Mouse (Mus musculus) 3134 (cell line): Measurements from ENCODE around the gene Pcdh8.

ENCODE experiments used
- DNase-seq: peaks from one replicate; pipeline ENCODE4 v3.0.0-alpha.2; 2011; ENCODE audit warnings: low spot score; ENCODE audit not compliant: insufficient read length; ENCODE audit errors: extremely low read depth

Gene Pcdh8

GRCm38 (mm10) chr14:79771094-79771535 is at the start of gene Pcdh8:
Gene Pcdh8 (minus strand): TSS chr14:79771312.
- DNase-seq = no peak

- no peak for DNase-seq
Observed at GRCm38 (mm10) chr14:79814709-79815108, 43.6 kb upstream of the Pcdh8 start.

- no peak for DNase-seq
Observed at GRCm38 (mm10) chr14:79814084-79814483, 43.0 kb upstream of the Pcdh8 start.

- no peak for DNase-seq
Observed at GRCm38 (mm10) chr14:79793179-79793578, 22.1 kb upstream of the Pcdh8 start.

- no peak for DNase-seq
Observed at GRCm38 (mm10) chr14:79789535-79789934, 18.4 kb upstream of the Pcdh8 start.

- DNase-seq = no peak
Observed at GRCm38 (mm10) chr14:79788656-79789204, 17.6 kb upstream of the Pcdh8 start.

GRCm38 (mm10) chr14:79787918-79788317 is 16.8 kb upstream of the Pcdh8 start:
- no peak for DNase-seq

- DNase-seq = no peak
Observed at GRCm38 (mm10) chr14:79785400-79785799, 14.3 kb upstream of the Pcdh8 start.

GRCm38 (mm10) chr14:79780889-79781288 is 9.8 kb upstream of the Pcdh8 start:
- DNase-seq = no peak

GRCm38 (mm10) chr14:79780332-79780731 is 9.2 kb upstream of the Pcdh8 start:
- DNase-seq = no peak

- DNase-seq = no peak
Observed at GRCm38 (mm10) chr14:79779841-79780240, 8.7 kb upstream of the Pcdh8 start.

- DNase-seq = no peak
Observed at GRCm38 (mm10) chr14:79773425-79774391, 2.6 kb upstream of the Pcdh8 start.

GRCm38 (mm10) chr14:79771802-79772511 is 845 bp upstream of the Pcdh8 start:
- DNase-seq = no peak

GRCm38 (mm10) chr14:79770306-79771093 is 612 bp downstream of the Pcdh8 start:
- DNase-seq = no peak

- DNase-seq = no peak
Observed at GRCm38 (mm10) chr14:79769618-79770017, 1.5 kb downstream of the Pcdh8 start.

GRCm38 (mm10) chr14:79768996-79769395 is 2.1 kb downstream of the Pcdh8 start:
- no peak for DNase-seq

- no peak for DNase-seq
Observed at GRCm38 (mm10) chr14:79768076-79768830, 2.9 kb downstream of the Pcdh8 start.

- DNase-seq = no peak
Observed at GRCm38 (mm10) chr14:79767601-79768000, 3.5 kb downstream of the Pcdh8 start.

- DNase-seq = no peak
Observed at GRCm38 (mm10) chr14:79765196-79765765, 5.8 kb downstream of the Pcdh8 start.
